Mouse (Mus musculus) bone marrow, adult 2 months (tissue): ENCODE results near the gene Grin2a. TPM values are rescaled to one million over a fixed set of nuclear protein-coding genes. Genes with fewer than 3 reads are reported as not detected.

Experiments used
- H3K27ac ChIP-seq: fragments of 200-500 bp; 2 replicates; pipeline ENCODE4 v1.5.1; 2012; ENCODE audit warnings: low read depth, mild to moderate bottlenecking, control low read depth, inconsistent platforms, low read length; ENCODE audit not compliant: control insufficient read depth, poor library complexity, insufficient read depth
- H3K4me1 ChIP-seq: fragments of 200-500 bp; 2 replicates; pipeline ENCODE4 v1.6.1; 2011; ENCODE audit warnings: low read length; ENCODE audit not compliant: control insufficient read depth, insufficient read depth
- H3K4me3 ChIP-seq: fragments of 200-500 bp; replicated peaks from 2 replicates; pipeline ENCODE3; 2011; ENCODE audit warnings: mild to moderate bottlenecking, low read depth, low read length, control low read depth; ENCODE audit not compliant: control insufficient read depth
- CTCF ChIP-seq: fragments of 200-500 bp; IDR thresholded peaks from 2 replicates; pipeline ENCODE4 v1.5.1; 2011; ENCODE audit warnings: low read length, control low read depth; ENCODE audit not compliant: control insufficient read depth, insufficient read depth
- POLR2A ChIP-seq: fragments of 200-500 bp; IDR thresholded peaks from 2 replicates; pipeline ENCODE4 v1.6.1; 2011; ENCODE audit warnings: low read depth, mild to moderate bottlenecking, control low read depth, low read length, borderline replicate concordance; ENCODE audit not compliant: control insufficient read depth
- WGBS: fragments of 180-500 bp; shearing (Covaris S2); methylation state at CpG from one replicate; pipeline ENCODE4 v1.1.7; 2018; 5-methylcytosine and 5-hydroxymethylcytosine counted together
- polyA plus RNA-seq: library from polyadenylated mRNA; stranded (reverse); fragments of >200 nt; gene quantifications from 2 replicates; pipeline ENCODE4 v1.2.4, GENCODE M21; 2011; ENCODE audit warnings: low replicate concordance; ENCODE audit not compliant: missing spikeins, insufficient read depth, insufficient read length

Gene Grin2a
- polyA plus RNA-seq, 1 experiment: 0.45 TPM

- H3K4me1 ChIP-seq: no peaks in the 10 kb centered on the region
- WGBS: 68% methylated on average over 2 of the region's 2 CpGs
- no peak overlapping the region for H3K4me3 ChIP-seq
- no peak for TF ChIP-seq POLR2A
- TF ChIP-seq CTCF: no peak
- no peak overlapping the region for H3K27ac ChIP-seq
Measured at GRCm38 (mm10) chr16:9825110-9825483, 170.3 kb downstream of the Grin2a start.

GRCm38 (mm10) chr16:9824436-9825109 is 170.8 kb downstream of the Grin2a start:
- Histone ChIP-seq H3K4me1 (no peaks in the 10 kb centered on the region), H3K27ac (no peak overlapping the region), H3K4me3 (no peak overlapping the region)
- WGBS: 73% methylated on average over 4 of the region's 4 CpGs
- TF ChIP-seq POLR2A: no peak
- no peak for TF ChIP-seq CTCF

GRCm38 (mm10) chr16:9823686-9824085 is 171.7 kb downstream of the Grin2a start:
- no peaks in the 10 kb centered on the region for H3K4me1 ChIP-seq
- no peak overlapping the region for H3K27ac ChIP-seq
- TF ChIP-seq CTCF: no peak
- TF ChIP-seq POLR2A: no peak
- H3K4me3 ChIP-seq: no peak overlapping the region

- Histone ChIP-seq H3K27ac (no peak overlapping the region), H3K4me1 (no peaks in the 10 kb centered on the region), H3K4me3 (no peak overlapping the region)
- TF ChIP-seq CTCF (no peak), POLR2A (no peak)
- WGBS: 75% methylated on average over 3 of the region's 3 CpGs
Measured at GRCm38 (mm10) chr16:9819508-9819907, 175.9 kb downstream of the Grin2a start.

- 74% methylated on average over 8 of the region's 8 CpGs for WGBS
- Histone ChIP-seq H3K4me3 (no peak overlapping the region), H3K4me1 (no peaks in the 10 kb centered on the region), H3K27ac (no peak overlapping the region)
- TF ChIP-seq CTCF (no peak), POLR2A (no peak)
Measured at GRCm38 (mm10) chr16:9801338-9801737, 194.0 kb downstream of the Grin2a start.

GRCm38 (mm10) chr16:9800221-9800620 is 195.1 kb downstream of the Grin2a start:
- TF ChIP-seq CTCF (no peak), POLR2A (no peak)
- H3K27ac ChIP-seq: no peak overlapping the region
- no peaks in the 10 kb centered on the region for H3K4me1 ChIP-seq
- H3K4me3 ChIP-seq: no peak overlapping the region
- 64% methylated on average over 1 of the region's 1 CpGs for WGBS

- no peak for TF ChIP-seq POLR2A
- no peak for TF ChIP-seq CTCF
- H3K4me1 ChIP-seq: no peaks in the 10 kb centered on the region
- no peak overlapping the region for H3K4me3 ChIP-seq
- H3K27ac ChIP-seq: no peak overlapping the region
- WGBS: 71% methylated on average over 2 of the region's 2 CpGs
Measured at GRCm38 (mm10) chr16:9792976-9793375, 202.4 kb downstream of the Grin2a start.

GRCm38 (mm10) chr16:9786261-9786660 is 209.1 kb downstream of the Grin2a start:
- WGBS: 27% methylated on average over 1 of the region's 1 CpGs
- TF ChIP-seq POLR2A: no peak
- TF ChIP-seq CTCF: no peak
- Histone ChIP-seq H3K27ac (no peak overlapping the region), H3K4me1 (no peaks in the 10 kb centered on the region), H3K4me3 (no peak overlapping the region)

GRCm38 (mm10) chr16:9785821-9786220 is 209.5 kb downstream of the Grin2a start:
- no peak overlapping the region for H3K27ac ChIP-seq
- 79% methylated on average over 4 of the region's 4 CpGs for WGBS
- no peak overlapping the region for H3K4me3 ChIP-seq
- no peaks in the 10 kb centered on the region for H3K4me1 ChIP-seq
- TF ChIP-seq POLR2A (no peak), CTCF (no peak)
